Mouse (Mus musculus): ENCODE data around the gene B4galnt2.
A peak's percentile ranks its signal among the peaks of the same experiment; 100 is the strongest.
"Not testable (repeated sequence)": the region's sequence is repeated elsewhere in the genome, so short reads cannot be mapped to it uniquely, and the experiment has no call there.

The B4galnt2 gene

DNA sequence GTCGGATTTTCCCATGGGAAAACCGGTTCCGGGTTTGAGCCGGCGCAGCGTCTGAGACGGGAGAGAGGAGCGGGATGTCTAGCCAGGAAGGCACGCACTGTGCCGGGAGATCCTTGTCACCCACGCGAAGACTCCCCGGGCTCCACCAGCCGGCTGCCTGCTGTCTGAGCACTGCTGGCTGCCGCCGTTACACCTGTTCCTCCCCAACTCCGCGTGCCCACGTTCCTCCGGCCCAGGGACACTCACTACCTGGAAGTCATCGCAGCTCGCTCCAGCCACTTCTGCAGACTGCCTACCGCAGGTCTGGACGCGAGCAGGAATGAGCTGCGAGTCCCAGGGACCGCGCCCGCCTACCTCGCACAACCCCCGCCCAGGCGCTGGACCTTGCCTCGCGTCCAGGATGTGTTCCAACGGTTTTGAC lies at the start of gene B4galnt2:
B4galnt2 (minus strand) TSS at position 321 of the 421 bp plus-strand sequence.
- peak in 1 of 2 experiments; percentile 10 for DNase-seq (ENCODE audit: low spot score in 2 of 2)

DNA sequence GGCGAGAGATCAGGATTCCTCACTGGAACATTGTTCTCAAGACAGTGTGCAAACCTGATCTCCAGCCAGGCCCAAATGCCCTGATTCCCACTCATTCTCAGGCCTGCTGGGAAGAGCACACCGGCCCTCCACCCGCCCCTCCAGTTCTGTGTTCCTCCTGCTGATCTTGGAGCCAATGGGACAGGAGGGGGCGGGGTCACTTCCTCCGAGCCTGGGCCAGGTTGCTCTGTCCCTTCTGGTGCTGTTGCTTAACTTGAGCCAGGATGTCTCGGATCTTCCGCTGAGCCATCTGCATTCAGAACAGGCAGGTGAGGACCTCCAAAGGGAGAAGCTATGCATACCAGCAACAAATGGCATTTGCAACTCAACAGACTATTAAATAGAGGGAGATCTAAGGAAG lies 48.6 kb upstream of the B4galnt2 start:
- DNase-seq (ENCODE audit: low spot score in 2 of 2), result no peak

DNA sequence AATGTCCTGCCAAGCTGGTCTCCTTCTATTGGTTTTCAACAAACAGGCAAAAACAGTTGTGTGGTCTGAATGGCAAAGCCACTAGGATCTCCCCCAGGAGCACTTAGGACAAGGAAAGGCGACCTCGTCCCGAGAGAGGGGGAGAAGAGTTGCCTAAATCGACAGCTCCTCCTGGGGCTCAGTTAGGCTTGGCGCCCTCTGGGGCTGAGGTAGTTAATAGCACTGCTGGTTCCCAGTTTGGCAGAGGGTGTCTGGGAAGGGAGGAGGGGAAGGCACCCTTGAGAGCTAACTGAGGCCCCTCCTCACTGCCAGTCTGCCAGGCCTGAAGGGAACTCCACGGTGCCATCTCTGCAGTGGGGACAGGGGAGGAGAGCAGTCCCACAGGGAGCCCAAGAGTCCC lies 44.5 kb upstream of the B4galnt2 start:
- no peak for DNase-seq (ENCODE audit: low spot score in 2 of 2)

DNA sequence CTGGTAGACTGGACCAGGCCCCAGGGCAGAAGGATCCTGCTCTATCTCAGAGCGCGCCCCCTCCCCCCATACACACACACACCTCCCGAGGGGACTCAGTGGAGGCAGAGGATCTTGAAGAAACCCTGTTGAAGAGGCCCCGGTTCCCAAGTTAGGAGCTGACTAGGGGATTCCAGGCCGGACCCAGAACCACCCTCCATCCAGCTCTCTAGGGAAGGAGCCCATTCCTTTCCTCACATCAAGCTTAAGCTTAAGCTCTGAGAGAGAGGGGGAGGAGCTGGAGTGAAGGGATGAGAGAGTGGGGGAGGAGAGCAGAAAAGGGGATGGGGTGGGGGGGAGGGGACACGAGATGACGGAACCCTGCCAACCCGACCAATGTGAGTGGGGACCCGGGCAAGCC lies 43.6 kb upstream of the B4galnt2 start:
- no peak for DNase-seq (ENCODE audit: low spot score in 2 of 2)

DNA sequence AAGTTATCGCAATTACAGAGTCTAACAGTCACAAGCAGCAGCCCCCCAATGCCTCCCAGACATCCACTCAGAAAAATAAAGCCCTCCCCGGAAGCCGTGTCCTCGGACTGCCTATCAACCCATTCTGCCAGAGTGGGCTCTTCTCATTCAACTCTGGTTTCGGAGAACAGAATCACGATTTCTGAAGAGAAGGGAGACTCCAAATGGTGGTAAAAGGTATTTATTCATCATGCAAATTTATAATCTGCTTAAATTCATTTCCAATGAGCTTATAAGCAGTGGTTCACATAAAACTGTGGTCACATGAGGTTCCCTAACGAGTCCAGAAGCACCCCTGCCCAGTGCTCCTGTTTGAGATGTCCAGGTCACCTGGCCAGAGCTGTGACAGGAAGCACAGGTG lies 42.7 kb upstream of the B4galnt2 start:
- DNase-seq (ENCODE audit: low spot score in 2 of 2), result no peak

DNA sequence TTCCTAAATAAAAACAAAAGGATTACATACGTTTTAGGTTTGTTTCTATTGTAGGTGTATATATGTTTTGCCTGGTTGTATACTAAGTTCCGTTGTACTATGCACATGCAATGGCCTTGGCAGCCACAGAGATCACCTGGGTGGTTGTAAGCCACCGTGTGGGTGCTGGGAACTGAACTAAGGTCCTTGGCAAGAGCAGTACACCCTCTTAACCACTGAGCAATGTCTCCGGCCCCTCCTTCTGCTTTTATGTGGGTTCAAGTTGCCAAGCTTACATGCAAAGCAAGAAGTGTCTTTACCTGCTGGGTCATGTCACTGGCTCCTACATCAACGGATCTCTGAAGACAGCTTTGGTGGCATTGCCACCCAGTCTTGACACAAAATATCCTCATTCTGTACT lies 38.6 kb upstream of the B4galnt2 start:
- no peak for DNase-seq (ENCODE audit: low spot score in 2 of 2)

DNA sequence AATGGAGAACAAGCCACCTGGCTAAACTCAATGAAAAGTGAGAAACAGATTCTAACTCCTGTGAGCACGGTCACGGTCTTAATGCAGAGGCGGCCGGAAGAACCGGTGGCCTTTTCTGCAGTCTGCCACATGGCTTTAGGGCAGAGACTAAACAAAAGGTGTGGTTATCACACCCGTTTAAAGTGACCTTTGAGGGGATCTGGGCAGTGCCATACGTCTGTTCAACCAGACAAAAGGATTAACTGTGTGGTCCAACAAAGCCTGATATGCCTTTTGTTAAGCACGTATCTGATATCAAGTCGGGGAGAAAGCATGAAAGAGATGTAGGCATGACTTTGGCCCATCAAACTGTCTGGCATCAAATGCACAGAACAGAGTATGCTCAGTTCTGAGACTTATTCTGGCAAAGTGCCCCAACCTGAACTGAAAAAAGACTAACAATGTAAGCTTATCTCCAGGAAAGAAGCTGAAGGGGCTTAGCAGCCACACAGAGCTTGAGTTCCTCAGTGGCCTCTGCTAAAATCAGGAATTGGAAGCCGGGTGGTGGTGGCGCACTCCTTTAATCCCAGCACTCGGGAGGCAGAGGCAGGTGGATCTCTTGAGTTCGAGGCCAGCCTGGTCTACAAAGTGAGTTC lies 31.3 kb upstream of the B4galnt2 start:
- no peak for DNase-seq (ENCODE audit: low spot score in 2 of 2)

DNA sequence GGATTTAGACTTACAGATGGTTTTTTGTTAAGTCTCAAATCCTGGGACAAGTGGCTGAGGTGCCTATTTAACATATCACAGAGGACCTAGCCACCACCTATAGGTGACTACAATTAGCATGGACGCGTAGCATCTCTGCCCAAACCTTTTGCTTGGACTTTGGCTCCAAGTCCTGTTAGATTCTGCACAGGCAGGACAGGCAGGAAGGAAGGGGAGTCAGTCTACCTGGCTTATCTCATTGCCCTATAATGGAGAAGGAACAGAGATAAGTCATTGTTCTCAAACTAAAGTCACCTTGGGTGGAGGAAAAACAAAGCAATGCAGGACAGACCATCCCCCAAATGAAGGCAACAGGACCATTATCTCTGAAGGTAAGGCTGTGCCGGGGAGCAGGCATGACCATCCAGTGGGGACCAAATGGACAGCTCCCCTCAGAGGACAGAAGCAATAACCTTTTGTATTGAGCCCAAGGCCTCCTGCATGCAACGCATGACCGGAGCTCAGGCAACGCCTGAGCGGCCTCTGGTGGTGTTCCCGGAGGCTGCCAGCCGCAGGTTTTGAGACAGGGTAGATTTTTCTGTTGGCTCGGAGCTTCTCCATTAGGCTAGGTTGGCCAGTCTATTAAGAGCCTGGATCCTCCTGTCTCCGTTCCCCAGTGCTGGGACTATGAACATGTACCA lies 25.3 kb upstream of the B4galnt2 start:
- no peak for DNase-seq (ENCODE audit: low spot score in 2 of 2)

DNA sequence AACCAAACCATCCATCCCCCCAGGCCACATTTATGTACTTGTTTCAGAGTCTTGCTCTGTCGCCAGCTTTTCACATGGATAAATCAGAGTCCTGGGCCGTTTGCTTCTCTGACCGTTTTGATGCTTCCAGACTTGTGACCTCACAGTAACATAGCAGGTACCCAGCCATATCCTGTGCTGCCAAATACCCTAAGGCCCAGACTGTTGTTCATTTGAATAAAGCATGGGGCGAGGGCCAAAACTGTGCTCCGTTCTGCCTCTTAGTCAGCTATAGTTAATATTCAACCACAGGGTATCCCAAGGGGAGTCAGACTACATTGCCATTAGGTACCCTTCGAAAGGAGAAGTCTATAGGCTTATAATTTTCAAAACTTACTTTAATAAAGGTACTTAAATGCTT lies 21.7 kb upstream of the B4galnt2 start:
- DNase-seq (ENCODE audit: low spot score in 2 of 2), result no peak

DNA sequence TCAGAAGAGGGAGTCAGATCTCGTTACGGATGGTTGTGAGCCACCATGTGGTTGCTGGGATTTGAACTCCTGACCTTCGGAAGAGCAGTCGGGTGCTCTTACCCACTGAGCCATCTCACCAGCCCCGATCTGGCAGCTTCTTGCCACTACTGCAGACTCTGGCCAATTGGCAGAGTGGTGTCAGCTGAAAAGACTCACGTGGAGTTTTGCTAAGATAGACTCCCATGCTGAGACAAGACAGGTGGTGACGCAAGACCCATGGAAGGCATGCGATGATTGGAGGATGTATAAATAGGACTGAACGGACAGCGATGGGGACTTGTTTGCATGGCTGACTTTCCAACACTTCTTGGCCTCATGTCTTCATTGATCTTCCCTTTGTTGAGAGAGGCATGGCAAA lies 17.5 kb upstream of the B4galnt2 start:
- DNase-seq (ENCODE audit: low spot score in 2 of 2), result not testable (repeated sequence)

DNA sequence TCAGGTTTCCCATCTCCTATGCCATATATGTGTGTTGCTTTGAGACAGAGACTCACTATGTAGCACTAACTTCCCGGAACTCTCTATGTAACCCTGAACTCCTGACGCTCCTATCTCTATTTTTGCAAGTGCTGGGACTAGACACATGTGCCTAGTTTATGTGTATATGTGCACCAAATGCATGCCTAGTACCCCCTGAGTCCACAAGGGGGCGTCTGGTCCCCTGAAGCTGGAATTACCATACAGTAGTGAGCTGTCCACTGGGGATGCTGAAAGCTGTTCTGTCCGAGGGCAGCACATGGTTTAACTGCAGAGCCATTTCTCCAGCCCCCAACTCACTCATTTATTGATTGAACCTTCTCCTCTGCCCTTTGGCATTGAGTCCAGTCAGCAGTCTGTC lies 11.7 kb upstream of the B4galnt2 start:
- no peak for DNase-seq (ENCODE audit: low spot score in 2 of 2)

DNA sequence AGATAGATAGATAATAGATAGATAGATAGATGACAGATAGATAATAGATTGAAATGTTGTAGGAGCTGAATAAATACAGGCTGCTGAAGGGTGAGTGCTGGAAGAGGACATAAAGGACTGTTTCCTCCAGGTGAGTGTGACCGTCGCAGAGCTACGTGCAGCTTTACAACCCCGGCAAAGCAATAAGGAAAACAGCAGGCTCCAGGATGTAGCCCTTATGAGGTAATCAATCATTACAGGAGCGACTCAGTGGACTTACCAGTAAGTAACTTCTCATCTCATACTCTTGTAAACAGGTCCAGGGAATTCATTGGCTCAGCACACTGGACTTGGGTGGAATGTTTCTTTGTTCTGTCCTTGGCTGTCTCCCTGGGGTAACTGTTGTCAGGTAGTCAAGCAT lies 11.3 kb upstream of the B4galnt2 start:
- DNase-seq (ENCODE audit: low spot score in 2 of 2), result no peak

DNA sequence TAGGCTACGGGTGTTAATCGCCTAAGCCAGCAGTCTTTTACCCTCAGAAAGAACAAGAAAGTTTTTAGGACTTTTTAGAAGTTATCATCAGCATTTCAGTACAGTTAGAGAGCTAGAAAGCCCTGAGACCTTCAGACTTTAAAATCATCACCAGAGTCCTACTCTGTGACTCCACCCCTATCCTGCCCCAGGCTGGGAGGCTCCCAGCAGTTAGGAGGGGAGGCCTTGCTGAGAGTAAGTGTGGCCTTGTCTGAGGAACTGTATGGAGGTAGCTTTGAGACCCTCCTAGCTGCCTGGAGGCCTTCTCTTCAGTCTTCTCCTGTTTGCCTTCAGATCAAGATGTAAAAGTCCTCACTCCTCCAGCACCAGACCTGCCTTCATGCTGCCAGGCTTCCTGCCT lies 9.5 kb upstream of the B4galnt2 start:
- DNase-seq (ENCODE audit: low spot score in 2 of 2), result no peak

DNA sequence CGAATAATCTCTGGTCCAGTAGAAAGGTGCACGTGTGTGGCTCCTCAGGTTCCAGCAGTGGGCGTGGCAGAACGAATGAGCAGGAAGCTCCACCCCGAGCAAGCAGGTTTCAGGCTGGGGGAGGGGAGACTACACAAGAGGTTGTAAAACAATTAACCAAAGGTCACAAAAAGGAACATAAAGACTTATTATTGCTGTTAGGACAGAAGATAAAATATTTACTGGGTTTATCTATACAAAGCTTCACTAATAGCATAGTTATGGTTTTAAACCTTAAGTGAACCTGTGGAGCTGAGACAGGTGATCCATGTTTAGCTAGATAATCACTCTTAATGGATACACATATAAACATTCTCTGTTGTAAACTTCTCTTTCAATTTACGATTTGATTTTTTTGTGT lies 8.8 kb upstream of the B4galnt2 start:
- not testable (repeated sequence) for DNase-seq (ENCODE audit: low spot score in 2 of 2)

DNA sequence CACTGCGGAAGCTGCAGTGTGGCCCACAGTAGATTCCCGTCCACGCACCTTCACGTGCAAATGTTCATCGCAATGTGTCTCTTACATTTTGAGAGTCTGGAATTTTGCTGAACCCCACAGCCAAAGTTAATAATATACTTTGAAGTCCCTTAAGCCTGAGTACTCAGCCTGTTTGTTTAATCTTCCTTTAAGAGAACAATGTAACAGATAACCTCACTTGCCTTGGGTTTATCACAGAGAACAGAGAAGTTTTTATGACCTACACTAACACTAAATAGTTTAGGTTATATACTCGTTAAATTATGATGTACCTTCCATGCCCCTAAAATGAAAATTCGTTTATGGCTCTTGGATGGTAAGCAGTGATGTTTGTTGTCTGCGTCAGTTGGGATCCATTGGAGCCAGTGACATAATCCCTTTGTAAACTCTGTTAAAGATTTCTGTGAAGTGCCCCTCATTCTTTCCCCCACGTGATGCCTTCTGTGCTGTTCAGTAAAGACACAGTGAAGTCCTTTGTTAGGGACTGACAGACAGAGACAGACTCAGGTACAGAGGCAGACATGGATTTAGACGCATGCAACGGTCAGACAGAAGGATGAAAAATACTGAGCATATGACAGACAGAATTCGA lies 7.4 kb upstream of the B4galnt2 start:
- no peak for DNase-seq (ENCODE audit: low spot score in 2 of 2)

DNA sequence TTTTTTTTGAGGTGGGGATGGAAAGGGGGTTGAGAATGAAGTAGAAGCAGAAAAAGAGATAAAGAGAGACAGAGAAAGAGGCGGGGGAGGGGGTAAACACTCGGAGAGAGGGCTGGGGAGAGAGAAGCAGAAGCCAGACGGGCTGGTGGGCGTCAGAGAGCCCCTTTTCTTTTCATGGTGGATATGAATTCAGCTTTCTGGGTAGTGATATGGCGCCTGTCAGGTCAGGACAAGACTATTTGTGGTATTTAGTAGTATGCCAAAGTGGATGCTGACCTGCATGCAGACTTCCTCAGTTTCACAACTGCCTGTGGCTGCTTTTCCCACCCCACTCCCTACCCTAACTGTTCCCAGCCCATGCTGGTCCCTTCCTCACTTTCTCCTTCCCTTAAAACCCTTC lies 1.7 kb upstream of the B4galnt2 start:
- no peak for DNase-seq (ENCODE audit: low spot score in 2 of 2)

DNA sequence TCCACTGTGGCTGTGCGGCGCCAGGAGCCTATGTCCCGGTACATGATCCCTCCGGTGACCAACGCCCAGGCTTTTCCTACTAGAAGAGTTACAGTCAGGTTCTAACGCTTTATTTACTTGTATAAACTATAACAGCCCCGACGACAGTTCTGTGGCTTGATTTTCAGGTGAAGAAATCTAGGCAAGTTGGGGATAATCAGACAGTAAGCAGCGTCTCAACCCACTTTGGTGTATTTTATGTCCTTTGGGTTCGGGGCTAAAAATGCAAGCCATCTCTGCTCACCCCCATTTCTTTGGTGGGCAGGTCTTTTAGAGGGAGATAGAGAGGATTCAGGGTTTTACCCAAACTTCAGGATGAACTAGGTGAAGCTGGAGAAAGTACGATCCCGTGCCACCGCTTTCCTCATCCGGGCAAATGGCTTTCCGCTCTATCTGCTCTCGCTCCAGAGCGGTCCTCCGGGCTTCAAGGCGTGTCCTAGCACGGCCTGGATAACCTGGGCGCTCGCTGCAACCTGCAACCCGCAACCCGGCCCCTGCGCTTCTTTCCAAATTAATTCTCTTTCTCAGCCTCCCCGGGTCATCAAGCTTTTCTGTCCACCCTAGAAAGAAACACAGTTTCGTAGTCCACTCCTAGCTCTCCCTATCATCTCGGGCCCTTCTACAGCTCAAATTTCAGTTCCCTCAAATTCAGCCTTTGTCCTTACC lies 467 bp upstream of the B4galnt2 start:
- DNase-seq (ENCODE audit: low spot score in 2 of 2), result peak in 1 of 2 experiments; percentile 5

DNA sequence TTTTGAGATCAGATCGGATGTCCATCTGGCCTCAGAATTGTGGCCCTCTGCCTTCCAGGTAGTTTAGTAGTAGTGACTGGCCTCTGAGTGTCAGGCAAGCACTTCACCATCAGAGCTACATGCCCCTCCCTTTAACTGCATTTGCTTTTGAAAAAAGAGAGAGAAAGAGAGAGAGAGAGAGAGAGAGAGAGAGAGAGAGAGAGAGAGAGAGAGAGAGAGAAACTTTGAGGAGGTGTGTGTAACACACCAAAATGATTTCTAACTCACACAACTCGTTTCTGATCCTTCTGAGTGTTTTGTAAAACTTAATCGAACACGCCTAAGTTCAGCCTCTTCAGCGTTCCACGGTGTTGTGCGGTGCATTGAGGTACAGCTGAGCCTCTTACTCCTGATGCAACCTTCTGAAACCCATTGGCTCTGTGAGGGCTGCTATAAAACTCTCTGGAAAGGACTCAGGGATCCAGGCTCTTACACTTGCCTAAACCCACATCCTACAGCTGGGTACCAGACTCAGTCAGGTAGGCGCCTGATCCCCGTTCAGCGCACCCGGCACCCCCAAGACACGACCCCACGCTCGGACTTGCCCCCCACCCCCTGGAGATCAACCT lies 628 bp downstream of the B4galnt2 start:
- DNase-seq (ENCODE audit: low spot score in 2 of 2), result no peak

DNA sequence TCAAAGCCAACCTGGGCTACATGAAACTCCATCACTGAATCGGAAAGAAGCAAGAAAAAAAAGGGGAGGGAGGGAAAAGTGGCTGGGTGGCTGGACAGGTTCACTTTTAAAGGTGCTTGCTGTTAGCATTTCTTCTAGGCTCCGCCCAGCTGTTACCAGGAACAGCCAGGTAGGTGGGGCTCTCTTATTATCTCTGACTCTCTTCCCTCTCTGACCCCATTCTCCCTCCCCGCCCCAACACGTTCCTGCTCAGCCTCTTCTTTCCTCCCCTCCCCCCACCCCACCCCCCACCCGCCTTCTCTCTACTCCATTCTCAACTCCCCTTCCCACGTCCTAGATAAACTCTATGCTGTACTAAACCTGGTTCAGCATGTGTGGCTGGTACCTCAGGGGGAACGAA lies 3.1 kb downstream of the B4galnt2 start:
- DNase-seq (ENCODE audit: low spot score in 2 of 2), result no peak

DNA sequence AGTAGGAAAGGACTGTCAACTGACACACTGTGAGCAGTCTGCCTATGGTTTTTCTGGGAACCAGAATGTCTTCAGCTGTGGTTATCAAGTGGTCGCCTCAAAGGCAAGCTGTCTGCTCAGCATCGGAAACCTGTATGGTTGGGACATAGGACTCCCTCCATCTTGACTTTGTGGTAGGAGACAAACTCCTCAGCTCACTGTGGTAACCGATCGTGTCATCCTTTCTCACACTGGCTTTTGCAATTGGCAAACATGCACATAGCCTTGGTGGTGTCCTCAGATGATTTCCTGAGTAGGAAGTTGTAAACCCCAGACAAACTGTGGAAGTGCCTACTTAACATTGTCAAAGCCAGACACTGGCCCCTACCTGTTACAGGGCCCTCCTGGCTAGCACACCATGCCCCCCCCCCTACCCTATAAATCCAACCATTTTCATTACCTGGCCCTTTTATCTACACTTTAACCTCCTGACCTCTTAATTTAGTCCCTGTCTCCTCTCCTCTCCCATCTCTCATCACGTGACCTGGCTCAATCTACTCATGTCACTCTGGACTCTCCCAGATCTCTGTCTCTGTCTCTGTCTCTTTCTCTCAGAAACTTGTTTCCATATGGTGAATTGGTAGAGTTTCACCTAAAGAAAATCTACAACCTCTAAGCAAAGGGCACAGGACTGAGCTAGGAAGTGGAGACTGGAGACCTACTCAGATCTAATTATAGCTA lies 6.7 kb downstream of the B4galnt2 start:
- DNase-seq (ENCODE audit: low spot score in 2 of 2), result no peak

DNA sequence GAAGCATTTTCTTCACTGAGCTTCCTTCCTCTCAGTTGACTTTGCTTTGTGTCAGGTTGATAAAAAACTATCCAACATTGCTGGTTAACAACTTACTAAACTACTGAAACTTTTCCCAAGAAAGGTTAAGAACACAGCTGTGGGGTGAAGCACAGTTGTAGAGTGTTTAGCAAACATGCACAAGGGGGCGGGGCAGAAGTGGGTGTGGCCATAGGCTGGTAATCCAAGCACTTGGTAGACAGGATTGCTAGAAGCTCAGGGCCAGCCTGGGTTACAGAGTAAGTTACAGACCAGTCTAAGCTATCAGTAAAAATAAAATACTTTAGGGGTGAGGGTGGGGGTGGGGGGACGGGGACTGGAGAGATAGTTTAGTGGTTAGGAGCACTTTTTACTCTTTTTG lies 10.4 kb downstream of the B4galnt2 start:
- DNase-seq (ENCODE audit: low spot score in 2 of 2), result no peak
